Mouse (Mus musculus): ENCODE results near the gene Cep19. TPM values are rescaled to one million over a fixed set of nuclear protein-coding genes. Genes with fewer than 3 reads are reported as not detected.

Cep19 gene
- total RNA-seq (2023) = 10 to 100 TPM; 30.2 to 40.6 TPM

GRCm38 (mm10) chr16:32099638-32100150 is at the start of gene Cep19, which contains the start of gene Pigx:
TSS of gene Cep19 (plus strand) at chr16:32099800.
TSS of gene Pigx (minus strand) at chr16:32099740.

GRCm38 (mm10) chr16:32078991-32079511 is 20.5 kb upstream of the Cep19 start, which contains the start of gene Pak2:
TSS of gene Pak2 (minus strand) at chr16:32079342.

Other genes with a start within 250 kb of the Cep19 start
- gene Meltf, start 221.0 kb upstream of the Cep19 start, total RNA-seq (2023) = not detected
- gene Pigz, start 165.9 kb upstream of the Cep19 start, total RNA-seq (2023) = not detected
- 10 to 100 TPM in 1 of 2 experiments, 1 to 10 TPM in 1; 9.8 to 14.8 TPM for gene 0610012G03Rik, start 151.3 kb upstream of the Cep19 start, total RNA-seq (2023)
- gene Ncbp2, start 151.3 kb upstream of the Cep19 start, total RNA-seq (2023) = 10 to 100 TPM; 15.1 to 15.2 TPM
- gene Senp5, start 96.5 kb upstream of the Cep19 start, total RNA-seq (2023) = 10 to 100 TPM; 11.8 to 13.1 TPM
- 100 to 1,000 TPM; 102 to 105 TPM for gene Pak2, start 20.5 kb upstream of the Cep19 start, total RNA-seq (2023)
- 10 to 100 TPM; 48.5 to 49.5 TPM for gene Pigx, start 60 bp upstream of the Cep19 start, total RNA-seq (2023)
- gene Nrros, start 65.8 kb downstream of the Cep19 start, total RNA-seq (2023) = 100 to 1,000 TPM; 125 to 160 TPM
- gene Bex6, start 80.0 kb downstream of the Cep19 start, total RNA-seq (2023) = 1 to 10 TPM; 5.7 to 6.9 TPM
- 1 to 10 TPM; 9.2 to 9.4 TPM for gene Fbxo45, start 147.4 kb downstream of the Cep19 start, total RNA-seq (2023)
- 10 to 100 TPM; 11.5 to 11.9 TPM for gene Wdr53, start 147.4 kb downstream of the Cep19 start, total RNA-seq (2023)
- under 1 TPM; 0.35 to 0.58 TPM for gene Smco1, start 171.7 kb downstream of the Cep19 start, total RNA-seq (2023)
- 10 to 100 TPM; 16.5 to 20.2 TPM for gene Rnf168, start 177.7 kb downstream of the Cep19 start, total RNA-seq (2023)
- gene Ubxn7, start 232.5 kb downstream of the Cep19 start, total RNA-seq (2023) = 10 to 100 TPM; 42.0 to 45.8 TPM

All from neutrophil, adult 59 days (primary cell).